Mouse (Mus musculus): ENCODE data around the gene Plxnc1.

Gene Plxnc1

DNA sequence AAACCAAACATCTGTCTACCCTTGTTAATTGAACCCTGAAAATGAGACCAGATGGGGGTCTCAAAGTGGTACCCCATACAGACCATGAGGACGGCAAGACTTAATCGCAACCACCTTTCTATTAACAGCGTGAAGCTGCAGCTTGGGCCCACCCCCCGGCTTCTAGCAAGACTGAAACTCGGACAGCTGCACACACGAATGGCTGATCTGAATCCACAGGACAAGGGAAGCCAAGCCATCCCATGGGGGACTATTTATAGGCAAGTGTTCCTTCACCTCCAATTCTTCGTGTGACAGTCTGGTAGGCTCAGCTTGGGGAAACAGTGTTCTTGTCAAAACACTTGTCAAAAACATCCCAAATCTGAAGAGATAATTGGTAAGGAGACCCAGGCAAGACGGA, 24.1 kb downstream of the Plxnc1 start:
- no peak for DNase-seq (ENCODE audit: low spot score in 2 of 2)

- DNase-seq (ENCODE audit: low spot score in 2 of 2) = no peak
Measured at GRCm38 (mm10) chr10:94919960-94920359, 24.7 kb downstream of the Plxnc1 start.

GRCm38 (mm10) chr10:94919552-94919951, 25.1 kb downstream of the Plxnc1 start:
- DNase-seq (ENCODE audit: low spot score in 2 of 2) = peak in 1 of 2 experiments; percentile 70

- no peak for DNase-seq (ENCODE audit: low spot score in 2 of 2)
Measured at GRCm38 (mm10) chr10:94918618-94919017, 26.0 kb downstream of the Plxnc1 start.

DNA sequence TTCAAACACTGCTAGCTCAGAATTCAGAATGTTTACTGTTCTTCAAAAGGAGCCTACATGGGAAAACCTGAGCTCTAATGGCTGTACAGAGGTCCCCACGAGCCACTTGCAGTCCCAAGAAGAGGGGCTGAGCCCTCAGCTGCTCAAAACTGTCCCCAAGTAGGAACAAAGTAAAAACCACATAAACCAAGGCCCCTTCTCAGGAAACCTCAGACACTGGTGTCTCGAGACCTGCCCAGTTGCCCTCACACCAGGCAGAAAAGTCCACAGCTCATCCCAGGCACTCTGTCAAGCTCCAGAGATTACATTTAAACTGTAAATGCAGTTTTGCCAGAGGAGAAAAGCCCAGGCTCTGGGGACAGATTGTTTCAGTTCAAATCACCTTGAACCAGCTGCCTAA, 26.6 kb downstream of the Plxnc1 start:
- DNase-seq (ENCODE audit: low spot score in 2 of 2) = no peak

DNA sequence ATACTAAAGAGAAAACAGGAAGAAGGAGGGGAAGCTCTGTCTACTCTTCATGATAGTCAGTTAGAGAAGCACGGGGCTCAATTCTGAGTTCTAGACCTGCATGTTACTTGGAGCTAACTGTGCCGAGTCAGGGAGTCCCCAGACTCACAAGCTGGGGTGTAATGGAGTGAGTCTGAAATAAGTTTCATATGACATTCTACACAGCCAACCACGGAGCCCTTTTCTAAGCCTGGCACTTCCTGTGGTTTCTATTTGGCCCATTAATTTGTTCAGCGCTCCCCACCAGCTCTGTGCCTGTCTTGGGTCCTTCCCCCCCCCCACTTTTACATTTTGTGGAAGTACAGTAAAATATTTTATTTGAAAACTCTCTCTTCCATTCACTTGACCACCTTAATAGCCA, 27.3 kb downstream of the Plxnc1 start:
- no peak for DNase-seq (ENCODE audit: low spot score in 2 of 2)

DNA sequence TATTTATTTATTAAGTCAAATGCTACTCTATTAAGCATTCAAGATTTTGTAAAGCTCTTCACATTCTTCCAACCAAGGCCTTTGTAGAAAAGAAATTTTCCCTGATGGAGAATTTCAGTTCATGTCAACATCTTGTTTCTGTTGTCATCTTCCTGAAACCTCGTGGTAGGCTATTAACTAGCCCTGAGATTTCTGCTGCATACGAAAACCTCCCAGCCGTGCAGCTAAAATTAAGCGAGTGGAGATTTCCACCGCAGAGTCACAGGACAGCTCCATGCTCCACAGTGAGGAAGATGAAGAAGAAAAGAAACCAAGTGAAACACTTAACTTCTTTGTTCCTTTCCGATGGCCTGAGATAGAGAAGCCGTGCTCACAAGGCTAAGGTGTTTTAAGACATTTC, 28.0 kb downstream of the Plxnc1 start:
- DNase-seq (ENCODE audit: low spot score in 2 of 2) = no peak

GRCm38 (mm10) chr10:94915746-94916145, 28.9 kb downstream of the Plxnc1 start:
- DNase-seq (ENCODE audit: low spot score in 2 of 2) = peak in 1 of 2 experiments; percentile 25

GRCm38 (mm10) chr10:94914081-94914480, 30.6 kb downstream of the Plxnc1 start:
- no peak for DNase-seq (ENCODE audit: low spot score in 2 of 2)

GRCm38 (mm10) chr10:94913336-94913739, 31.3 kb downstream of the Plxnc1 start:
- DNase-seq (ENCODE audit: low spot score in 2 of 2) = no peak

DNA sequence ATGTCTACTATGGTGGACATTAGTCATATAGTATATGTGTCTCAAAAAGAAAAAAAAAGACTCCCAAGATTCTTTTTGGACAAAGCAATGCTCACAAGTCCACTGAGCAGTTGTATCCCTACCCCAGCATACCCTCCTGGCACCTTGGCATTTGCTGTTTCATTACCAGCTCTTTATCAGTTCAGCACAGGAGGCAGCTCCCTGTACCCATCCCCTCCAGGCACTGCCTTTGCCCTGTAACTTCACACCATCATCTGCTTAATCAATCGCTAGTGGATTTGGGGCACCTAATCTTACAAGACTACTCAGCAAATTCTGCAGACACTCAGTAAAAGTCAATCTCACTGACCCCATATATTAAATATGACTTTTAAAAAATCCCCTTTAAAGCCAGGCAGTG, 32.1 kb downstream of the Plxnc1 start:
- DNase-seq (ENCODE audit: low spot score in 2 of 2) = no peak

DNA sequence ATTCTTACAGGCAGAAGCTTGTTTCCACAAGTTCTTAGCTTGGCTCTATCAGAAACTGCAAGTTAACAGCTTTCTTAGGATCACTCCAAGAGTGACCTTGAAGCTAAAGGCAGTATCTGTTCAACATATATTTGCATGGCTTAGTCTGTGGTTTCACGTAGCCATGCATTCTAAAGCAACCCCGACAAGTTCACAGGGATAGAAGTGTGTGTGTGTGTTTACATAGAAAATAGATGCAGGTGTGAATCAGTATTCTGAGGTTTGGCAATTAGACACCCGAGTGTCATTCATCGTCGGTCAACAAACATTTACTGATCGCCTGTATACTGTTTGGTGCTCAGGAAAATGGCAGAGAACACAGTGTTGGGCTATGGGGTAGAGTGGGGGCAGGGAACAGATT, 33.5 kb downstream of the Plxnc1 start:
- DNase-seq (ENCODE audit: low spot score in 2 of 2) = no peak

GRCm38 (mm10) chr10:94910570-94910969, 34.1 kb downstream of the Plxnc1 start:
- DNase-seq (ENCODE audit: low spot score in 2 of 2) = no peak

DNA sequence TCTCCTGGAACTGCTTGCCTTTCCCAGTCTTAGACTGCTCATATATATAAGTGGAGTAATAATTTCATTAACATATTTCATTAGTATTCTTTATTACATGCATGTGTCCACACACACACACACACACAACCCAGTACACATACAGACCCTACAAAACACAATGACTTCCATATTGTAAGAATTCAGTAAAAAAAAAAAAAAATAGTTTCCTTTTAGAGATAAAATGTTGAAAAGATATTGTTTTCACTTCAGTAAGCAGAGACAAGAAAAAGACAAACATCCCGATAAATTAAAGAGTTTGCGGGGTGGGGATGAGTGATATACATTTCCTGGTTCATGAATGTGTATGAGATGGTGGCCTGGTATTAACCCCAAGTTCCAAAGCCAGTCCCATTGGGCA, 34.8 kb downstream of the Plxnc1 start:
- DNase-seq (ENCODE audit: low spot score in 2 of 2) = no peak

GRCm38 (mm10) chr10:94908976-94909717, 35.5 kb downstream of the Plxnc1 start:
- DNase-seq (ENCODE audit: low spot score in 2 of 2) = no peak

DNA sequence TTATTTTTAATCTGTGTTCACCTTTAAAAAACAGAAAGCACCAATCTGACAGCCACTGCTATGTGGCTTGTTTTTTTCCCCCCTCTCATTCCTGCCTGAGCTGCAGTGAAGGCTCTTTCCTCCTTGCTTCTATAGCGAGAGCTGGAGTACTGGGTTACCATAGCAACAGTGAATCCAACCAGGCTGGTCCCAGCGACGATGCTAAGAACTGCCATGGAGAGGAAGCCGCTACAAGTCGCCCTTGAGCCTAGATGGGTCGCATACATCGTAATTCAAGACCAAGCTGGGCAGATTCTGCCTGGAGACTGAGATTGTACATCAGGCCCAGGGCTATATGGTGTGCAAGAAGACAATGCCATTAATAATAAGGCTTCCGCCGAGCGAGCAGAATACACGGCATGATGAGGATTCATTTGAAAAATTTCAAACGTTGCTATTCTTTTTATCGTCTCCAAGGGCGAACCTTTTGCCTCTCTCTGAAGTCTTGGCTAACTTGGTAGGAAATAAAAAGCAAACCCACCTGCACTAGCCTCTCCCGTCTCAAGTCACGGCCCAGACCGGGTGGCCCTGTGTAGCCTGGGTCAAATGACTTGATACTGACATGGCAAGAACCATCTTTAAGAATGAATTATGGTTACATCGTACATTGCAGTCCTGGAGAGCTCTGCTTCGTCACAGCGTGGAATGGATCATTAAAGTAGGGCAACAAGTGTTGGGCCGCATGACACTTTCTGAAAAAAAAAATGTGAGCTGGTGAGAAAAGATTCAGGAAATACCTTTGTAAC, 38.8 kb downstream of the Plxnc1 start:
- peak; percentile 80 to 85 for DNase-seq (ENCODE audit: low spot score in 2 of 2)

DNA sequence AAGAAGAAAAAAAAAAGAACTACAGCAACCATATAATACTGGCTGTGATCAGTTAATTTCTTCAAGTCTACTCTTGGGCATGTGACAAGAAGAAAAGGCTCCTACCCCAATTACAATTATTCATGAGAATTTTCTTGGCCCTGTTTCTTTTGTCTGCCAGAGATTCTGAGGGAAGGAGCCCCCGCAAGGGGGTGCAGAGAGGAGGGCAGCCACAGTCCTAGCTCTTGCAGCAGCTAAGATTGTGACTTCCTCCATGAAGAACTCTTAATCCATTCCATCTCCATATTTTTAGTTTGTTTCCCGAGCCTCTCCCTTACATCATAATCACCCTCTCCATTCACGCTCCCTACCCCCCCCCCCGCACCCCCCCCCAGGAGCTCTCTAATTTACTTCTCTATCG, 39.4 kb downstream of the Plxnc1 start:
- DNase-seq (ENCODE audit: low spot score in 2 of 2) = peak in 1 of 2 experiments; percentile 62

GRCm38 (mm10) chr10:94896950-94897349, 47.7 kb downstream of the Plxnc1 start:
- no peak for DNase-seq (ENCODE audit: low spot score in 2 of 2)

- no peak for DNase-seq (ENCODE audit: low spot score in 2 of 2)
Measured at GRCm38 (mm10) chr10:94896311-94896710, 48.3 kb downstream of the Plxnc1 start.

DNA sequence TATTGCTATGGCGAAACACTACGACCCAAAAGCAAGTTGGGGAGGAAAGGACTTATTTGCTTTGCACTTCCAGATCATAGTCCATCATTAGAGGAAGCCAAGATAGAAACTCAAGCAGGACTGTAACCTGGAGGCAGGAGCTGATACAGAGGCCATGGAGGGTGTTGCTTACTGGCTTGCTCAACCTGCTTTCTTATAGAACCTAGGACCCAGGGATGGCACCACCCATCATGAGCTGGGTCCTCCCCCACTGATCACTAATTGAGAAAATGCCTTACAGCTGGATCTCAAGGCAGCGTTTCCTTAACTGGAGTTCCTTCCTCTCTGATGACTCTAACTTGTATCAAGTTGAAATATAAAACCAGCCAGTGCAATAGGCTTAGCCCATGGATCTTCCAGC, 48.8 kb downstream of the Plxnc1 start:
- no peak for DNase-seq (ENCODE audit: low spot score in 2 of 2)

DNA sequence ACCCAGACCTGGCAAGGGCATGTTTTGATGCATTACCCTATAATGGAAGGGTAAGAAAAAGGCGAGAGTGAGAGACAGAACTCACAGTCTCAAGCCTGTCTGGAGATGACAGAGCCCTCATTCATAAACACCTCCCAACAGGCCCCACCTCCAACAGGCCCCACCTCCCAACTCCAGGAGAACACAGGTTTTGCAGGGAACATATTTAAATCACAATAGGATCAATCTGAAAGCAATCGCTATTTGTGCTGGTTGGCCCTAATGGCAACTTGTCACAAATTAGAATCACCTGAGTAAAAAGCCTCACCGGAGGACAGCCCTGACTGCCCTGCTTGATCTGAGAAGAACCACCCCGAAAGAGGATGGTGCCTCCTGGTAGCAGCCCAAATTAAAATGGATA, 54.9 kb downstream of the Plxnc1 start:
- no peak for DNase-seq (ENCODE audit: low spot score in 2 of 2)

- DNase-seq (ENCODE audit: low spot score in 2 of 2) = no peak
Measured at GRCm38 (mm10) chr10:94883216-94883615, 61.4 kb downstream of the Plxnc1 start.

DNA sequence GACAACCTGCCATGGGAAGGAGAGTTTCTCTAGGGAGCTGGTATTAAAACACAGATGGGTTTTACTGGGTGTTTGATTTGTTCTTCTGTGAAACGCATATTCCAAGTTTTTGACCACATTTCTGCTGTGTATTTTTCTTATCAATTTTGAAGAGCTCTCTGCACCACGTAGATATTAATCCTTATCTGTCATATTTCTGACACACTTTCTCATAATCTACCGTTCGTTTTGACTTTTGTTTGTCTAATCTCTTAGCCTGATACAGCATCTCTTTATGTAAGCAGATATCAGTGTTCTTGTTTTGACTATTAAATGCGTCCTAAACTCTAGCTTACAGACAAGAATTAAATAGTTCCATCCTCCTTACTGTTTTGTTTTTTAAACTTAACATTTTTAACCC, 73.1 kb downstream of the Plxnc1 start:
- no peak for DNase-seq (ENCODE audit: low spot score in 2 of 2)
